Mouse (Mus musculus) thymus, postnatal 36 days (tissue): ENCODE data around the gene Sec62.
A peak's percentile ranks its signal among the peaks of the same experiment; 100 is the strongest.
"Not testable (repeated sequence)": the region's sequence is repeated elsewhere in the genome, so short reads cannot be mapped to it uniquely, and the experiment has no call there.

Experiments
- DNase-seq, 2 experiments: peaks; one replicate each; pipeline ENCODE4 v3.0.0; 2022; ENCODE audit warnings: mixed read lengths in 2 of 2

Gene Sec62

GRCm38 (mm10) chr3:30833254-30833653 lies 40.6 kb downstream of the Sec62 start:
- no peak for DNase-seq

GRCm38 (mm10) chr3:30845755-30846154 lies 53.1 kb downstream of the Sec62 start:
- no peak for DNase-seq

GRCm38 (mm10) chr3:30847413-30847812 lies 54.7 kb downstream of the Sec62 start:
- no peak for DNase-seq

GRCm38 (mm10) chr3:30851422-30851821 lies 58.7 kb downstream of the Sec62 start:
- DNase-seq: no peak

- no peak for DNase-seq
Measured at GRCm38 (mm10) chr3:30853596-30853995, 60.9 kb downstream of the Sec62 start.

GRCm38 (mm10) chr3:30855604-30856458 lies 63.2 kb downstream of the Sec62 start, which contains the start of gene Gpr160:
TSS of gene Gpr160 (plus strand) at chr3:30855950.
- peak; percentile 68 to 76 for DNase-seq

GRCm38 (mm10) chr3:30859599-30859998 lies 66.9 kb downstream of the Sec62 start:
- DNase-seq: not testable (repeated sequence)

- DNase-seq: no peak
Measured at GRCm38 (mm10) chr3:30860705-30861104, 68.0 kb downstream of the Sec62 start.

- DNase-seq: no peak
Measured at GRCm38 (mm10) chr3:30863712-30864435, 71.2 kb downstream of the Sec62 start.

- DNase-seq: no peak
Measured at GRCm38 (mm10) chr3:30864640-30865039, 72.0 kb downstream of the Sec62 start.

GRCm38 (mm10) chr3:30868176-30868575 lies 75.5 kb downstream of the Sec62 start:
- DNase-seq: no peak

GRCm38 (mm10) chr3:30868625-30869024 lies 76.0 kb downstream of the Sec62 start:
- no peak for DNase-seq

- DNase-seq: no peak
Measured at GRCm38 (mm10) chr3:30869995-30870394, 77.3 kb downstream of the Sec62 start.
